Mouse (Mus musculus): Measurements from ENCODE around the gene Cacna2d3.

DNA sequence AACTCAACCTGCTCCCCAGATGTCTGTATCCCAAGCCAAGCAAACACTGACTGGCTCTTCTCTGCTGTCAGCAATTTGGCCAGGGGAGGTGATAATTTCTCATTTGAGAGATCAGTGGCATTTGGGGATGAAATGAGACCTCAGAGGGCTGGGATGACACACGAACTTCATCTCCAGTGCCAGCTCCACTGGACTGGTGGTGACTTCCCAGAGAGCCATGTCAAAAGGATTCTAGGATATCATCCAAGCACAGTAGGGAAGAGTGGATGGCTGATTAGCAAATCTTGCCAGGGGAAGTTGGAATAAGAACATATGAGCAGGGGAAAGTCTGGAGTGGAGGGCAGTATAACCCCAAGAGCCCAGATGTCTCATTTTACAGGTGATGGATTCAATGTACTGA lies 143.9 kb downstream of the Cacna2d3 start:
- no peak for TF ChIP-seq CTCF (IDR thresholded peaks at IDR 0.05)
- no peak for TF ChIP-seq POLR2A (IDR thresholded peaks at IDR 0.05; ENCODE audit: insufficient read depth, low read depth, low read length)
